Mouse (Mus musculus): ENCODE measurements around the gene Xylt1.

Gene Xylt1

DNA sequence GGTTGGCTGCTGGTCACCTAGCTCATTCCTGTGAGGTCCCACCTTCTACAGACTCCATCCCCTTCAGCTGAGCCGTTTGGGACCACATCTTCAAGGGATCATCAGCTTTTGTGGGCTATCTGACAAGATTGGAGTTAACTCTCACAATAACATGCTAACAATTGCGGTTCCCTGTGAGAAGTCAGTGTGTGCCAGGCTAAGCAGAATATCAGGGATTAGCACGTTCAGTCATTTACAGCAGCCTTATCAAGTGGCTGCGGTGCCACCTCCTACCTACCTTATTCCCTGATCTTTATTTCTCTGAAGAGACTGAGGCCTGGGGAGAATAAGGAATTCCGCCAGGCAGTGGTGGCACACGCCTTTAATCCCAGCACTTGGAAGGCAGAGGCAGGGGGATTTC, 13.6 kb downstream of the Xylt1 start:
- ATAC-seq (ENCODE audit: low TSS enrichment), result no peak

DNA sequence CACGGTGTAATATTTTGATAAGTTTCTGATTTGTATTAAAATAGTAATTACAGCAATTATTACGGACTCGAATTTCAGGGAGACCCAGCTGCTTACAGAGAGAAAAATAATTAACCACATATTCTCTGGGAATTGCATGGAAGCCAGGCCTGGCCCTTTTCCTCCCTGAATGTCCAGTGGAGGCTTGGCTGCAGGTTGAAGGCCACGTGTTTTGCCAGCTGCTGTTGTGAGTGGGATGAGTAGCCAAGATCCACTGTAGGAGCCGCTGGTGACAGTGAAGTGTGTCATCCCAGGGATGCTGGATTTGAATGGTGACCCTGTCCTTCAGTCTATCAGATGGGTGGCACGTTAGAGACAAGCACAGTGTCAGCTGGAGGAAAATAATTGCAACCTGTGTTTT, 14.7 kb downstream of the Xylt1 start:
- no peak for ATAC-seq (ENCODE audit: low TSS enrichment)

DNA sequence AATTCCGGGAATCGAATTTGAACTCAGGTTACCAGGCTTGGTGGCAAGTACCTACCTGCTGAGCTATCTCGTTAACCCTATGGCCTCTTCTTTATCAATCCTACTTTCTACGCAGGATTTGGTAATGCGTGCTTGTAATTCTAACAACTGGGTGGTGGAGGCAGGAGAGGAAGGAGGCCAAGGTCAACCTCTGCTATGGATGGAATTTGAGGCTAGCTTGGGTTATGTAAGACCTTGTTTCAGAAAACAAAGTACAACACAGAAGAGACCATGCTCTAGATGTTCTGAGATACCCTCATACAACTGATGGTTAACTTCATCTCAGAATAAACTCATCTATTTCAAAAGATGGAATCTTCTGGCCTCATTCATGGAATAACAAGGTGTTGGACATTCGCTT, 17.1 kb downstream of the Xylt1 start:
- no peak for ATAC-seq (ENCODE audit: low TSS enrichment)

DNA sequence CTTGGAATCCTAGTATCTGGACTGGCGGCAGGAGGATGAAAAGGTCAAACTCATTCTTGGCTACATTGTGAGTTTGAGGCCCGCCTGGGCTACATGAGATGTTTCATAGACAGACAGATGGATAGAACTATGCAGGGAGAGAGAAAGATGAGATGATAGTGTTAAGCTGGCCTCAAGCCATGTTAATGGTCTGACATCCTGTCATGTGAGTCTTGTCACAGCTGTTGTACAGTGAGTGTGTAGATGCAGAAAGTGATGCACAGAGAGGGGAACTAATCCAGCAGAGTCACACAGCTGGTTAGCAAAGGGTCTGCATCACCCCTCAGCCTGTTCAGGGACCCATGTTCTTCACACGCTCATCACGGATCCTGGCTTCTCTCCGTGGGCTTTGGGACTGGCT, 19.2 kb downstream of the Xylt1 start:
- no peak for ATAC-seq (ENCODE audit: low TSS enrichment)

DNA sequence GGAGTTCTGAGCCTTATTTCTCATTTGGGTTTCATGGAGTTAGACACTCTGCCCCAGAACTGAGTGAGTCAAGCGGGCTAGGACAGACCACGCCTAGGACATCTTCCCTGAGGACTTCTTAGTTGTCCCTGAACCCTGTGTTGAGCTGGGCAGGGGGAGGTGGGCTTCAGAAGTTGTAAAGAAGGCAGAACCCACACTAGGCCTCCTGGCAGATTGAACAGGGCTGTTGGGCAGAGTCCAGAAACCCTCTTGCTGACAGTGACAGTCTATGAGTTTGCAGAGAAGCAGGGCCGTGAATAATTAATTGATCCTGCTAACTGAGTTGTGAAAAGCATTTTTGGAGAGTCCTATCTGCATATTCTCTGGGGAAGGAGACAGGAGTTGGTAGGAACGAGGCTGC, 20.8 kb downstream of the Xylt1 start:
- ATAC-seq (ENCODE audit: low TSS enrichment), result no peak

DNA sequence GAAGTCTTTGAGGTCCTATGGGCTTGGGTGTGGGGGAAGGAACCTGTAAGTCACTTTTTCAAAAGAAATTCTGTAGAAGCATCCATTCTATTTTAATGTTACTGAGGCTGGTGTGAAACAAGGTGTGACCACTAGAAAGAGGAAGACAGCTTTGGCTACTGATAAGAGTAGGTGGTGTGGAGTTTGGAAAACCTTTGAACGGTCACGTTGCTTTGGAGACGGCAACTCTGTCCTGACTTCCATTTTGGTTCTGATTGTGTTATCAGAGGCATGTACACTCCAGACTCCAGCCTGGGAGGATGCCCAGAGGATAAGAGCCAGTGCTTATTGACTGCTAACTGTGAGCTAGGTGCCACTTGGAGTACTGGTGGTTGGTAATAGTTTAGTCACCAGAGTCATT, 25.6 kb downstream of the Xylt1 start:
- ATAC-seq (ENCODE audit: low TSS enrichment), result no peak

DNA sequence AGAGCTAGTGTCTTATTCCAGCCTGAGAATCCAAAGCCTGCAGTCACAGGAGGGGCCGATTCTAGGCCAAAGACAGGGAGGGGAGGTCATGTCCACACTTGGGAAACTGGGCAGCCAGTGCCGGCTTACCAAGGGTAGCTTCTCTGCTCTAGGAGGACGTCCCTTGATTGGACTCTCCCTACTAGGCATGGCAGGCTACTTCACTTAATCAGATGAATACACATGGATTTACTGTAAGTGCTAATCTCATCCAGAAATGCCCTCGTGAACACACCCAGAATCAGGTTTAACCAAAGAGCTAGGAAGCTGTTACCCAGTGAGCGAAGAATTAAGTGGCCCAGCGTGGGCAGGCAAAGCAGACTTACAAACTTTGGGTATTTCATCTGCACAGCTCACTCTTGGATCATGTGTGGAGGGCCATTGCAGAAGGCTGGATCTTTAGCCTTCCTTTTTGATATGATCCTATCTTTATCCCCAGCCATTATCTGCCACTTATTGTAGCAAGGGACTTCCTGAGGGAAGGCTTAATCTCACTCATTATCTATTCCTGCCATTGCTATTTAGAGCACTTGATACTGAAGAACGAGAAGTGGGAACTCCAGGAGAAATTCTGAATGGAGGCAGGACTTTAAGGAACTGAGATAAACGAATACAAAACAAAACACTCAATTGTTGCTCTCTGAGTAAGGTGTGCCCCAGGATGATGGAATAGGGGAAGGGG, 28.6 kb downstream of the Xylt1 start:
- ATAC-seq (ENCODE audit: low TSS enrichment), result no peak

DNA sequence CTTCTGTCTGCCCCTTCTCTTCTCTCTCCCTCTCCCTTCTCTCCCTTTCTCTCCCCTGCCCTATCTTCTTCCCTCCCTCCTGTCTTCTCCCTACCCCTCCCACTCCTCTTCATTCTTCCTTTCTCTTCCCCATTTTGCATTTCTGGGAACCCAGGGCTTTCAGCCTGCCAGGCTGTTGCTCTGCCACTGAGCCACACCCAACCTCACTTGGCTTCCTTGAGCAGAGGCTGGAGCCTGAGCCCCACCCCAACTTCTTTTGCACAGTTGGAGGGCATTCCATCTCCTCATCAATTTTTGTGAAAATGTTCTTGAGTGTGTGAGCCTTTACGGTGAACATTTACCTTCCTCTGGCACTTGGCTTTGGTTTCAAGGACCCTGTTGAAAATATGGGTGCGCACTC, 31.1 kb downstream of the Xylt1 start:
- no peak for ATAC-seq (ENCODE audit: low TSS enrichment)

DNA sequence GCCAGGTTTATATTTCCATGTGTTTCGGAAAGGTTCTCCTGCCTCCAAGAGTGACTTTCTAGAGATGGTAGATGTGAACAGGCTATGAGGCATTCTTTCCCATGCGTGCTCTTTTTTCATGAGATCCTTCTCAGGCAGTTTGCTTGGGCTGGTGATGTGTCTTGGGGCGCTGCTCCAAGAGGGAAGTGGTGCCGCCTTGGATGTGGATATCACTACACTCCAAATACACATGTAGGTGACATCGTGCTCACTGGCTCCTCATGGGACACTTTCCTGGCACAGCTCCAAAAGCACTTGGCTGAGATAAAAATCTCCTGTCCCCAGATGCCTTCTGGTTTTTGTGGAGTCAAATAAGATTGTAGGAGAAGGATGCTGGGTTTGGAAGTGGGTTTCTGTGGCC, 31.6 kb downstream of the Xylt1 start:
- peak; percentile 45 for ATAC-seq (ENCODE audit: low TSS enrichment)

DNA sequence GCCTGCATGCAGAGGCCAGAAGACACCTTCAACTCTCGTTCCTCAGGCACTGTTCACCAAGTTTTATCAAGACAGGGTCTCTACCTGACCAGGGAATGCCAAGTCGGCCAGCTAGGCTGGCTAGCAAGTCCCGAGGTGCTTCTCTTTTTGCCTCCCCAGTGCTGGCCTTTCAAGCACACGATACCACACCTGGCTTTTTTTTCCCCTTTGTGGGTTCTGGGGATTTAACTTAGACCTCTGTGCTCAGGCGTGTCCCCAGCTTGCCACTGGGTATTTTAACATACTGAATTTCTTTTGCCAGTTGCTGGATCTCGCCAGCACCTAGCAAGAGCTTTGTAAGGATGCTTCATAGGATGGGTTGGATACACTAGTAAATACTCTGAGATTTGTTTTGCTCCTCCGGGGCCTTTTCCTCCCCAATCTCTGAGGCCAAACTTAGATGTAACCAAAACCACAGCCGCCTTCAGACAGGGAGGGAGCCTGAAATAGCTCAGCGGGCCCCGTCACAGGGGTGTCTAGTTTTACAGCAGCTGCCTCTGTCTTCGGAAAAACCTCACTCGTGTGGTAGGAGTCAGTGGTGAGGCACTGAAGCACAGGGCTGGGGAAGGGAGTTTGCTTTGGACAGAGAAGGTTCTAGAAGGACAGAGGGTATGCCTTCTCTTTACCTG, 33.7 kb downstream of the Xylt1 start:
- ATAC-seq (ENCODE audit: low TSS enrichment), result peak; percentile 85

DNA sequence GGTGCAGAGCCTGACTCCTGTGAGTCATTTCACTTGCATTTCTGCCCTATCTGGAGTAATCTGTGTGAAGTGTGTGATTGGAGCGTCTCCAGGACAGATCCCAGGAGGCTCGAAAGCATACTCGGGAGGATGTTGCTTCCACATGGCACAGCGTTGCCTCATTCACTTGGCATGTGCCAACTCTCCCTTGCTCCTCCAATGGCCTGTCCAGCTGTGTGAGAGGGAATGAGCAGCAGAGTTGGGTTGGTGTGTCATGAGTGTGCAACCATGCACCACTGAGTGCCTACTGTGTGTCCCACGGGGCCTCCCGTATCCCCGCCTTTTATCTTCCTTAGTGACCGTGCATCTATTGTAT, 34.2 kb downstream of the Xylt1 start:
- ATAC-seq (ENCODE audit: low TSS enrichment), result peak; percentile 41

DNA sequence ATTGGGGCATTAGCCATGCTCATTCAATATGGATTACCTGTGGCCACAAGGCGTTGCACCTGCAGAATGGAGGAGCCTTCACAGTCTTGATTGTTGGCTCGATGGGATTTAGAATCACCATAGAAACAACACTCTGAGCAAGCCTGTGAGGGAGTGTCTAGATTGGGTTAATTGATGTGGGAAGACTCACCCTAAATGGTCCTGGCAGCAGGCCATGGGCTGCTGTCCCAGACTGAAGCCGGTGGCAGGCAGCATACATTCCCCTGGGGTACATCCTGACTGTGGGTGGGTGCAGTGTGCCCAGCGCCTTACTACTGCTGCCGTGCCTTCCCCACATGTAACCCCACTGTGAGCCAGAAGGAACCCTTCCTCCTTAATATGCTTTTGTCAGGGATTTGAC, 38.3 kb downstream of the Xylt1 start:
- no peak for ATAC-seq (ENCODE audit: low TSS enrichment)

DNA sequence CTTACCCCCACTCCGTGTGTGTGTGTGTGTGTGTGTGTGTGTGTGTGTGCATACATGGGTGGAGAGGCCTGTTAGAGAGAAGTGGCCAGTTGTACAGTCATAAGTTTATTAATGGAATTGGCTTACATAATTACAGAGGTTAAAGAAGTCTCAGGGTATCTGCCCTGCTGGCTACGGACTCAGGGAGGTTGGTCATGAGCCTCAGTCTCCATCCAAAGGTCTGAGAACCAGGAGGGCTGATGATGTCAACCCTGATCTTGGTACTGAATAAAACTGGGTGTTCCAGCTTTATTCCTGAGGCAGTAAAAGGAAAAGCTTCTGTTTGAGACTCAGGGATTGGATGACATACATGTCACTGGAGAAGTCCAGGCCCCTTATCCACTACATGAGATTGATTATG, 39.1 kb downstream of the Xylt1 start:
- ATAC-seq (ENCODE audit: low TSS enrichment), result no peak

DNA sequence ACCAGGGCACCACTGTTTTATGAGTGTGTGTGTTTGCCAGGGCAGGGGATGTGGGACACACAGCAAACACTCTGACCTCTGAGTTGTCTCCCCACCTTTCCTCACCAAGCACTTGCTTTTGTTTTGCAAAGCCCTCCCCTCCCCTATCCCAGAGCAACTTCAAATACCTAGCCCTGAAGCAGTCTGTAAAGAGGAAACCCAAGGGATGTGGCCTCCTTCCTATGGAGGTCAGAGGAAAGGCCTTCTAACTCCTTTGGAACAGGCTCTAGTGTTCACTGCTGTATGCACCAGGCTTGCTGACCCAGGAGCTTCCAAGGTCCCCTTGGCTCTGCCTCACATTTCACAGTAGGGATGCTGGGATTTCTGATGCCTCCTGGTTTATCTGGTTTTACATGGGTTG, 39.5 kb downstream of the Xylt1 start:
- ATAC-seq (ENCODE audit: low TSS enrichment), result no peak

DNA sequence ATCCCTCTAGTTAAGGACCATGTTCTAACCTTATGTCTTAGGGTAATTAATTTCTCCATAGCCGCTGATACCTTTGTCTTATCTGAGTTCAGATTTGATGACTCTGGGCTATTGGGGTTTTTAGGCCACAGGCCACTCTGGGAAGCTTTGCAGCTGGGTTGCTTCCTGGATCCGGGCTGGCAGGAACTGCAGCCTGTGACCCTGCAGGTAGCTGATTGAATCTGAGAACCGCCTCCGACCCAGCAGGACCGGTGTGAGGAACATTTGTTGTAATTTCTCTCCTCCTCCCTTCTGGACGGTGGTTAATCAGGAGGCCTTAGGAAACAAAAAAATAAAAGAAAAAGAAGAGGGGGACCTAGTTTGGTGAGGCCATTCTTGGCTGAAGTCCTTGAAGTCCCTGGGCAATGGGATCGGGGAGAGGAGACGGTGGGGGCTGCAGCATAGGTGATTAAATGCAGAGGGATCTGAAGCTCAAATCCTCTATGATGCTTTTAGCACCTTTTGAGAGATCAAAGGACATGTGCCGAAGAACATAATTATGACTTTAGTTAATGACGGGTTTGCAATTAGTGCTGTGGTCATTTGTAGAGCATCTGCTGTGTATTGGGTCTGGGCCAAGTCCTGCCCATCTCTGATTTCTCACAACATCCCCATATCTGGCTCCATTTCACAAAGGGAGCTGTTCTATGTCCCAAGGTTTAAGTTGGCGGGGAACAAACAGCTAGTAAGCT, 40.2 kb downstream of the Xylt1 start:
- no peak for ATAC-seq (ENCODE audit: low TSS enrichment)

DNA sequence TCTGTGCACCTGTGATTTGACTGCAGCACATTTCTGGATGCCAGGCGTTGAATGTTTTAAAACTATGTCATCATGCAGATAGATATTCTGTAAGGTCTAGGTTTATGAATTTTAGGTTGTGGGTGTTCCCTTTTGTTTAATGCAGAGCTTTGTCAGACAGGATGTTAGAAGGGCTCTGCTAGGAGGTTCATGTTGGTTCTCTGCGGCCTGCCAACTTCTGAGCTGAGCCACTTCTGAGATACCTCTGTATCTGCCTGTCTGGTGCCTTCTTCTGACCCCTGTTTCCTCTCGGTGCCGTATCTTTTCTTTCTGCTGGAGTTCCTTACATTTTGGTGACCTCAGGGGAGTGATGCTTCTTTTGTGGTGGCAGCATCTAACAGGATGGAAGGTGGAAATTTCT, 44.1 kb downstream of the Xylt1 start:
- no peak for ATAC-seq (ENCODE audit: low TSS enrichment)

DNA sequence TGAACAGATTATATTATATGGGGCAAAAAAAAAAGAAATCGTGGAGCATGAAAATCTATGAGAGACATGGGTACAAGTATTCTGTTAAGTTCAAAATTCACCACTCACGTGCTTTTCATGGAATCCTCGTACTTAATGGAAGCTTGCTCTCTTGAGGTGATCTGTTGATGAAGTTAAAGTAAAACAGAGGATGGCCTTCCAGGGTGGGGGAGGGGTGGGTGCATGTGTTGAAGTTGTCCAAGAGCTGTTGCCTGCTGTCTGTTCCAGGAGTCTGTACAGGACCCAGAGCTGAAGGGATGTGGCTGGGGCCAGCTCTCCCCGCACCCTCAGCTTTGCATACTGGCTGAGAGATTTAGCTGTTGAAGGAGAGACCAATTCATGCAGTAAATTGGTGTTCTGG, 45.6 kb downstream of the Xylt1 start:
- ATAC-seq (ENCODE audit: low TSS enrichment), result no peak

DNA sequence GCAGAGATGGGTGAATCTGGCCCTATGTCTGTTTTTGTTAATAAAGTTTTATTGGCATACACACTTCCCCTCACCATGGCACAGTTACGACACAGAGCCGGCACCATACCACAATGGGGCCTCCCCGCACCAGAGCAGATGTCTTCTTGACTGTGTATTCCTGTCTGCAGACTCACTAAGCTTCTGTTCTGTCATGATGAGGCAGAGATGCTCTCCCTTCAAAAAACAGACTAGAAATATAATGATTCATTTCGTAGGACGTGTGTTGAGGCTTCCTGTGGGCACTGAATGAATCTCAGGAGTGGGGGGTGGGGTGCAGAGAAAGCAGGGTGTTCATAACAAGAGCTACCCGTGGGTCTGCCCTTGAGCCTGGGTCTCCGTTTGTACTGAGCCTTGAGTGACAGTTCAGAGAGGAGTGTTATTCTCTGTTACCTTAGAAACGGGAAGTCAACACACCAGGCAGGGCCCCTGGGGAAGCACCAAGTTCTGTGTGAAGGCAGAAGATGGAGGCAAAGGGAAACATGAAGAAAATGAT, 48.0 kb downstream of the Xylt1 start:
- peak; percentile 21; the same call in 1 of the 2 replicates for ATAC-seq (ENCODE audit: low TSS enrichment)

DNA sequence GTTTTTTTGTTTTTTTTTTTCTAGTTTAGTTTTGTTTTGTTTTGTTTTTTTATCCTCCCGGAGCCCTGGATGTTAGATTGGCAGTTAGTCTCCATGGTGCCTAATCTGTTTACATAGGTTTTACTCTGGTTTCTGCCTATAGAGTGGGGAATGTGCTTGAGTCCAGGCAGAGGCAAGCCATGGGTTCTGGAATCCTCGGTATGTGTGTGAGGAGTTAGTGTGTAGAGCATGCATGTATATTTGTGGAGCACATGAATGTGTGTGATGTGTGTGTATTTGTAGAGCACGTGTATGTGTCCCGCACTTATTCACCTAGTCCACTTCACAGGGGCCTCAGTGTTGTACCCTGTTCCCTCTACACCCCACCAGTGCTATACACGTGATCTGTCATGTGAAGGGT, 48.7 kb downstream of the Xylt1 start:
- no peak for ATAC-seq (ENCODE audit: low TSS enrichment)

DNA sequence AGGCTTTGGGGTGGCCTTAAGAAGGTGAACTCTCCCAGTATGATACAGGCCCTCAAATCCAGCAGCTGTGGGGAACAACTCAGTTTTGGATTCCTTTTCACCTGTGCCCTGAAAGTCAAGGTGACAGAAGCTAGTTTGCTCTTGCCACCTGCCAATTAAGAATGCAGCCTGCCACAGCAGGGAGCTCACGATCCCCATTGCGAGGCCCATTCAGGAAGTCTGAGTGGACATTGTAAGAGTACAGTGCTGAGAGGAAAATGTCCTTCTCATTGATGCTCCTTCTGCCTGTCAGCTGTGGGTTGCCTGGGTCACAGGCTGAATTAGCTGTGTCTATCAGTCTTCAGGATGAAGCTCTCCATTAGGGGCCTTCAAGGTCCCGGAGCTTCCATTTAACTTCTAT, 49.1 kb downstream of the Xylt1 start:
- ATAC-seq (ENCODE audit: low TSS enrichment), result no peak

DNA sequence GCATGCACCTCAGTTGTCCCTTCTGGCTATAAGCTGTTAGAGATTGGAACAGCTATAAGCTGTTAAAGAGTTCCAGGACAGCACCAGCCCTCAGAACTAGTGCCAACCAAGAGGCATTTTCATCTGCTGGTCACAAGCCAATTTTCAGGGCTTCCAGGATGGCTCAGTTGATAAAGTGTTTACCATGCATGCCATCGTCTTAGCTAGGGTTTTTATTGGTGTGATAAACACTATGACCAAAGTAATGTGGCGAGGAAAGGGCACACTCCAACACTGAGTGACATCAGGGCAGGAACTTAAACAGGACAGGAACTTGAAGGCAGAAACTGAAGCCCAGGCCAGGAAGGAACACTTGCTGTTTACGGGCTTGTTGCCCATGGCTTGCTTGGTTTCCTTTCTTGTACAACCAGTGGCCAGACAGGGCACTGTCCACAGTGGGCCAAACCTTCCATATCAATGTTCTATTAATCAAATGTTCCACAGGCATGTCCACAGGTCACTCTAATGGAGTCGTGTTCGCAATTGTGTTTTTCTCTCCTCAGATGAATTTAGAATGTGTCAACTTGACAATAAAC, 49.7 kb downstream of the Xylt1 start:
- no peak for ATAC-seq (ENCODE audit: low TSS enrichment)

DNA sequence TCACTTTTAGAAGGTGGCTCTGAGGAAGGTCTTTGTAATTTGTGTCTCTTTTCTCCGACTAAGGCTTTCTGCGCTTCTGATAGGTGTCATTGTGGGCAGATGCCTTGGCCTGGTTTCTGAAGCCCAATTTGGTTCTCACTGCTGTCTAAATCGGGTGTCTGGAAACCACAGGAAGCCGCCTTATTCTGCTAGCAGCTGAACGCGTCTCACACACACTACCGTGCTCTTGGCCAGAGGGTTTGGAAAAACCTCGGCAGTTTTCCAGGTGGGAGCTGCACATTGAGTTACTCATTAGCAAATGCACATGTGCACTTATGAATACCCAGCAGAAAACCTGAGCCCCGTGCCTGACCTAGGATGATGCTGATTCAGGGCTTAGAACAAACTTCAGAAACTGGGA, 52.9 kb downstream of the Xylt1 start:
- peak; percentile 73 for ATAC-seq (ENCODE audit: low TSS enrichment)

DNA sequence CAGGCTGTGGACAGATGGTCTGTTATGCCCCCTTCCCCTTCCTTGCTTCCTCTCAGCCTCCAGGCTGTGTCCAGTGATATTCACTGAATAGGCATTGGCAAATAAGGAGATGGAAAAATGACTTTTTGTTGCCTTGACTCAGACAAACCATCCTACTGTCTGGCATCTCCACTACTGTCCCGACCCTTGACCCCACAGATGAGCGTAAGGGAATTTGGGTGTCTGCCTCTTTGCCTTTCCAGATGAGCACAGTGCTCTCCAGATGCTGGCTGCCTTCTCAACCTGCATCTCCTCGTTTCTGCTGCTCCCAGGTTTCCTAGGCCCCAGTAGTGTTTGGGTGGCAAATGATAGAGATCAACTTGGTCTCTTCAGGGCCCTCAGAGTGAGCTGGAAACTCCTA, 54.3 kb downstream of the Xylt1 start:
- no peak for ATAC-seq (ENCODE audit: low TSS enrichment)
